Mouse (Mus musculus): ENCODE measurements around the gene Hsd3b7.
"Not testable (repeated sequence)": the region's sequence is repeated elsewhere in the genome, so short reads cannot be mapped to it uniquely, and the experiment has no call there.

Gene Hsd3b7

DNA sequence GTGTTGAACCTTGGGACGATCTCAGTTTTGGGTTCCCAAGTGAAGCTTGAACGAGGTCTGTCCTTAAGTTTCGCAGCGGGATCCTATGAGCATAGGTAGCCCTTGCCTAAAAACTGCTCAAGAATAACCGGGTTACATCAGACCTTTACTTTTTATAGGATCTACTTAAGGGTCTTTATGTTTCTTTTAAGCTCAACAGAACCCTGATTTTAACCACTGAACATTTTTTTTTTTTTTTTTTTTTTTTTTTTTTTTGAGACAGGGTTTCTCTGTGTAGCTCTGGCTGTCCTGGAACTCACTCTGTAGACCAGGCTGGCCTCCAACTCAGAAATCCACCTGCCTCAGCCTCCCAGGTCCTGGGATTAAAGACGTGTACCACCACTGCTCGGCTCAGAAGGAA, 24.6 kb upstream of the Hsd3b7 start:
- not testable (repeated sequence) for DNase-seq (ENCODE audit: low spot score in 2 of 2)

DNA sequence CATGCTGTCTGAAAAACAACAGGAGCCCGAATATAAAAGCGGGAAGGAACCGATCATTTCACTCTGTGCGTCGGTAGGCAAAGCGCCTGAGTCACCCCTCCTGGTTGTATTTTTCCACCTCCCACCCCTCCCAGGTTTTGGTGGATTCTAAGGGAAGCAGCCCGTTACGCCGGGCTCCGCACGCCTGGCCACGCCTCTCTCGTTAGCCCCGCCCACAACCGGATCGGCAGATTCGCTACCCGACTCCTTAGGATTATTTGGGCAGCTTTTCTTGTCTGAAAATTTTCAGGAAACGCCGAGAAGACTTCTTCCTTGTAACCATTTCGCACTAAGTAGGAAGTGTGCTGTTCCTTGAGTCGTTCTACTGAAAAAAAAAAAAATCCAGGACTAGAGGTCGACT, 24.0 kb upstream of the Hsd3b7 start, which contains the start of gene Setd1a:
Setd1a (plus strand) TSS at position 245 of the 400 bp plus-strand sequence.
- DNase-seq (ENCODE audit: low spot score in 2 of 2), result peak; percentile 78 to 86

DNA sequence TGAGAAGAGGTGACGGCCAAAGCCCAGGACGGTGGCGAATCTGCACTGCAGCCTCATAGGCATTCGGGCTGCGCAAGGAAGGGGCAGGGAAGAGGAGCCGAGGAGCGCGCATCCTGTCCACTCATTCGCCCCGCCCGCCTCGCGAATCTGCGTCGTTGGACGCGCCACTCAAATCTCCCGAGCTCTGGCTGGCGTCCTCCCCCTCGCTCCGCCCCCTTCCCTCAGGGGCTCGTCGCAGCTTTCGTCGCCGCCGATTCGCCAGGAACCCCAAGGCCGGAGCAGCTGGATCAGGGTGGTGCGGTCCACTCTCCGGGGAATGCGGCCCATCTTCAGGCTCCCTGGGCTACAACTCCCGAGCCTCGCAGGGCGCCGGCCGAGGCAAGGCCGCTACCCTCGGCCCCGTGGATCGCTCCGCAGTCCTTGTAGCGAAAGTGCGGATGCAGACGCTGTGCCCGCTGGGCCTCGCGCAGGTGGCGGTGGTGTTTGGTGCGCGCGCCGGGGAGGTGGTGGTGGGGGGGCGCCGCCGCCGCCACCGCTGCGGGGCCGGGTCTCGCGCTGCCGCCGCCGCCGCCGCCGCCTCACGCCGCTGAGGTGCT, 23.4 kb upstream of the Hsd3b7 start:
- peak; percentile 91 to 97 for DNase-seq (ENCODE audit: low spot score in 2 of 2)

DNA sequence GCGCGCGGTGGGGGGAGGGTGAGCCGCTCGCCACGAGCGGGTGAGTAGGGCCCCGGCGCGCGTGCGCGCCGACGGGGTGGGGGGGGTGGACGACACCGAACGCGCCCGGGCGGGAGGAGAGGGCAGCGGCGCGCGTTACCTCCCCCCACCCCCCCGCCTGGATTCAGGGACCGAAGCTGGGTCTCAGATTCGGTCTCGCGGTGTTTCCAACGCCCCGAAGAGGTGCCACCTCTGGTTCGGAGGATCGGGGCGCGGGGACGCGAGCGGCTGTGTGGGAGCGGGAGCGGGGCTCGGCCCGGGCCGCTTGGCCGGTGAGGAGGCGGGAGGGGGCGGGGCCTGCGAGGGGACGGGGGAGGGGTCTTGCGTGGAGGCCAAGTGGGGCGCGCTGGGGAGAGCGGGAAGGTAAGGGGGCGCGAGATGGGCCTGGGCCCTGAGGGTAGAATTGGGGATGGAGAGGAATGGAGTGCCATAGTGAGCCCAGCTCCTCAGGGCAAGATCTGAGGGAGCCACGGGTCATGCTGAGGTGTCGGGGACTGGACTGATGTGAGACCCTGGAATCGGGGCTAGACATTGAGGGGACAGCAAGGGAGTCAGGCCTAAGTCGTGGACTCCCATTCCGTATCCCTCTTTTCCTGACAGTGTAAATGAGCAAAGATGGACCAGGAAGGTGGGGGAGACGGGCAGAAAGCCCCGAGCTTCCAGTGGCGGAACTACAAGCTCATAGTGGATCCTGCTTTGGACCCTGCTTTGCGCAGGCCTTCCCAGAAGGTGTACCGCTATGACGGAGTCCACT, 22.7 kb upstream of the Hsd3b7 start:
- DNase-seq (ENCODE audit: low spot score in 2 of 2), result peak in 1 of 2 experiments; percentile 52

DNA sequence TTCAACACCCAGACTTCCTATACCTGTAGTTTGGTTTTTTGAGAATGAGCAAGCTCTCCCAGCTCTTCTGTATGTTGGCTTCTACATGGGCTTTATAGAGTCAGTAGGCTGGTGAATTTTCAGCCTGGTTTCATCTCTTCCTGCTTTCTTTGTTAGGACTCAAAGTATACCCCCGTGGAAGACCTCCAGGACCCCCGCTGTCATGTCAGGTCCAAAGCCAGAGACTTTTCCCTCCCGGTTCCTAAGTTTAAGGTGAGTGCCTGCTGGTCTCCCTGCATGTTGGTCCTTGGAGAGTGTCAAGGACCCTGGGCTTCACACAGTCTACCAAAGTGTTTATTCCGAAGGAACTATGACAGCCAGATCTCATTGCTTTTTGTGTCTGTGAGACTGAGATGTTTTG, 22.1 kb upstream of the Hsd3b7 start:
- DNase-seq (ENCODE audit: low spot score in 2 of 2), result no peak

DNA sequence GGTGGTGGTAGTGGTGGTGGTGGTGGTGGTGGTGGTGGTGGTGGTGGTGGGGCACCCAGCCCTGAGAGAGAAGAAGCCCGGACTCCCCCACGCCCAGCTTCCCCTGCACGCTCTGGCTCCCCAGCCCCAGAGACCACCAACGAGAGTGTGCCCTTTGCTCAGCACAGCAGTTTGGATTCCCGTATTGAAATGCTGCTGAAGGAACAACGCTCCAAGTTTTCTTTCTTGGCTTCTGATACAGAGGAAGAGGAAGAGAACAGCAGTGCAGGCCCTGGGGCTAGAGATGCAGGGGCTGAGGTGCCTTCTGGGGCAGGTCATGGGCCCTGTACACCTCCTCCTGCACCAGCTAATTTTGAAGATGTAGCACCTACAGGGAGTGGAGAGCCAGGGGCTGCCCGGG, 15.1 kb upstream of the Hsd3b7 start, which contains the start of gene Gm49388:
Gm49388 (plus strand) TSS at position 301 of the 400 bp plus-strand sequence.
- no peak for DNase-seq (ENCODE audit: low spot score in 2 of 2)

DNA sequence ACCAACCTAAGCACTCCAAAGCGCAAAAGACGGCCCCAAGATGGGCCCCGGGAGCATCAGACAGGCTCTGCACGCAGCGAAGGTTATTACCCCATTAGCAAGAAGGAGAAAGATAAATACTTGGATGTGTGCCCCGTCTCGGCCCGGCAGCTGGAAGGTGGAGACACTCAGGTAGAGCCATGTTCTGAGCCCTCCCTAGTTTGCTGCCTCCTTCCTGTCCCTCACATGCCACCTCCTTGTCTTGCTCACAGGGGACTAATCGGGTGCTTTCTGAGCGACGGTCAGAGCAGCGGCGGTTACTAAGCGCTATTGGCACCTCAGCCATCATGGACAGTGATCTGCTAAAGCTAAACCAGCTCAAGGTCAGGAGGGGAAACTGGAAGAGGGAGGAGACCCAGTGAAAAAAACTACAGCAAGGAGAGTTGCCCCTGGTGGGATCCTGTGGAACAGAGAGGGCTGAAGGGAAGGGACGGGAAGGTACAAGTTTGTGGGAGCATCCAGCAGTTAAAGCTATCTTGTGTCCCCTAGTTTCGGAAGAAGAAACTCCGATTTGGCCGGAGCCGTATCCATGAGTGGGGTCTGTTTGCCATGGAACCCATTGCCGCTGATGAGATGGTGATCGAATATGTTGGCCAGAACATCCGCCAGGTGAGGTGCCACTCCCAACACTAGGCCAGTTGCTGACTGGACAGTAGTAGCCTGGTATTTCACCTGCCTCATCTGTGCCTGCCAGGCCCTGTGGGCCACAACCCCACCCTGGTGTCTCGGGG, 3.1 kb upstream of the Hsd3b7 start:
- DNase-seq (ENCODE audit: low spot score in 2 of 2), result no peak

DNA sequence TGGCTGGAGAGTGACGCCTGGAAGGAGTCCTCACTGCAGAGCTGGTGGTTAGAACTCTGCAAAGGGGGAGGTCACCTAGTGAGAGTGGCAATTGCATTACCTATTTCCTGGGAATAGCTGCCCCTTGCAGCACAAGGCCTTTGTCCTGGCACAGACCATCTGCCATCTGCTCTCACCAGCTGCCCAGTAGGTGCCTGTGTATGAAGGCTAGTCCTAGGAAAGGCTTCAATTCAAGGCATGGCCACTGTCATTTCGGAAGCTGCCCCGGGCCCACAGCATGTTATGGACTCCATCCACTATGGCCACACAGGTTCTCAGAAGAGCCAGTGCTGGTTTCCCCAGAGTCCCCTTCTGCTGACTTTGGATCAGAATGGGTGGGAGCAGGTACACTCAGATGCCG, 1.8 kb upstream of the Hsd3b7 start:
- DNase-seq (ENCODE audit: low spot score in 2 of 2), result no peak

DNA sequence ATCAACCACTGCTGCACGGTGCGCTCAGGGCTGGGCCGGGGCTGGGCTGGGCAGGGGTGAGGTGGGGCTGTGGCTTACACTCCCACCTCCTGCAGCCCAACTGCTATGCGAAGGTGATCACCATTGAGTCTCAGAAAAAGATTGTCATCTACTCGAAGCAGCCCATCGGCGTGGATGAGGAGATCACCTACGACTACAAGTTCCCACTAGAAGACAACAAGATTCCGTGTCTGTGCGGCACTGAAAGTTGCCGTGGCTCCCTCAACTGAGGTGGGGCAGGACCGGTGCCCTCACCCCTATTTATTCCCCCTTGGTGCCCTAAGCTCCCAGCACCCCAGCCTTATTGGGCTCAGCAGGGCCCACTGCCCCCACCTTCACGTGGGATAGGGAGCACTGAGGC, 1.2 kb upstream of the Hsd3b7 start:
- DNase-seq (ENCODE audit: low spot score in 2 of 2), result no peak

DNA sequence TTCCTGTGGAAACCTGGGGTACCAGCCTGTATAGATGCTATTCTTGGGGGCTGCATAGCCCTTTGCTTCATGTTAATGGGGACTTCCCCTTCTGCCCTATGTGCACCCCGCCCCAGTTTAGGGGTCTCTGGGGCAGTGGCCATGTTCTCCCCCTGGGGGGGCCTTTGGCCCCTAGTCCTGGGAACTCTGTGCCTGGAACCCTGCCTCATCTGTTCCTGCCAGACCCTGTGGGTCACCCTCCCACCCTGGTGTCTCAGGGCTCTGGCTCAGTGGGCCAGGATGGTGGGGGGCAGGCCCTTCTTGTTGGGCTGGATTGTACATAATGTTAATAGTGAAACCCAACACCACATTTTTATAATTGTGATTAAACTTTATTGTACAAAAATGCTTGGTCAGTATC, 666 bp upstream of the Hsd3b7 start:
- DNase-seq (ENCODE audit: low spot score in 2 of 2), result no peak

DNA sequence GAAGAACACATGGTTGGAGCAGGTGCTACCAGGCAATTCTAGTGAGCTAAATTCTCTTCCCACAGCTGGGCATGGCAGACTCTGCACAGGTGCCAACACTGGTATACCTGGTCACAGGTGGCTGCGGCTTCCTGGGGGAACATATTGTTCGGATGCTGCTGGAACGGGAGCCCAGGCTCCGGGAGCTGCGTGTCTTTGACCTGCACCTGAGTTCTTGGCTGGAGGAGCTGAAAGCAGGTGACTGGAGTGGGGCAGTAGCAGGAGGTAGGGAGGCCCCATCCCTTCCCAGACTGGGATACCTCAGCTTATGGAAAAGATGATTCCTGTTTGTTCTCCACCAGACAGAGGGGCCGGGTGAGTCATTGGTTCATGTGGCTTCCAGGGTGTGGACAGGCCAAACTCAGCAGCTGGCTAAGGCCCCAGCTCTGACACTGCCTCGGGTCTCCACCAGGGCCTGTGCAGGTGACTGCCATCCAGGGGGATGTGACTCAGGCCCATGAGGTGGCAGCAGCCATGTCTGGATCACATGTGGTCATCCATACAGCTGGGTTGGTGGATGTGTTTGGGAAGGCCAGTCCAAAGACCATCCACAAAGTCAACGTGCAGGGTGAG, 712 bp downstream of the Hsd3b7 start:
- DNase-seq (ENCODE audit: low spot score in 2 of 2), result peak in 1 of 2 experiments; percentile 42

DNA sequence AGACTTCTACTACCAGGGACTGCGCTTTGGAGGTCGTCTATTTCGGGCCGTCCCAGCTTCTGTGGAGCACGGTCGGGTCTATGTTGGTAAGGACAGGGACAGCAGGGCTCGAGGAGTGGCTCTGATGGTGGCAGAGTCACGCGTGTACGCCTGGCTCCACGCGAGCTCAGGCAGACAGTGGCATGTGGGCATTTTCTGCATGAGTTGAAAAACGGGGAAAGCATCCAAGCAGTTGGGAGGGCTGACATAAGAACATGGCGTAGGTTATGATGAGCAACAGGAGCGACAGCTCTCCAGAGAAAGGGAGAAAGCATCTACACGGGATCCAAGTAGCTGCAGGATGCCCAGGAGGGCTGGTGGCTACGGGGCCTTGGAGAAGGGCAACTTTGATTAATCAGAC, 1.9 kb downstream of the Hsd3b7 start:
- no peak for DNase-seq (ENCODE audit: low spot score in 2 of 2)

DNA sequence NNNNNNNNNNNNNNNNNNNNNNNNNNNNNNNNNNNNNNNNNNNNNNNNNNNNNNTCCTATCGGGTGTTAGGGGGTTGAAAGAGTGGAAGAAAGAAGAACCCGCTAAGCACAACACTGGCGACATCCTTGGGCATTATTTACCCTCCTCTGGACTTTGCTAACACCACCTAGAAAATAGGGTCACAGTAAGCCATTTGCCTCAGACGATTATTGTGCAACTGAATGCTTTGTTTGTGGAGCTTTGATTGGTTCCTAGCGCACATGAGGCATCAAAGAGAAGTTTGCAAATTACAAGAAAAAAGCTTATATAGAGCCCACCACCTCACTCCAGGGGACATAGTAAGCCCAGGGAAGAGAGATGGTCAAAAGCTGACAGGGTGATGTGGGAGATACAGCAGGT, 8.4 kb downstream of the Hsd3b7 start:
- no peak for DNase-seq (ENCODE audit: low spot score in 2 of 2)

DNA sequence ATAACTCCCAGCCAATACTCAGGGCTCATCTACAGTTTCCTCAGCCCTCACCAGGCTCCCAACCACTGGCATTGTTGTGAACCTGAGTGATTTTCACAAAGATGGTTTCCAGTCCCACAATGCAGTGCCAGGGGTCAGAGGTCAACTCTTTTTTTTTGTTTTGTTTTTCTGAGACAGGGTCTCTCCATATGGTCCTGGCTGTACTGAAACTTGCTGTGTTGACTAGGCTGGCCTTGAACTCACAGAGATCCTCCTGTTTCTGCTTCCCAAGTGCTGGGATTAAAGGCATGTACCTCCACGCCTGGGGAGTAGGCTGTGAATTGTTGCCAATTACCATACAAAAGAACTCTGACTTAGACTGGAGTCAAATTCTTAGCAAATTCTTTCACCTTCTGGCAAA, 9.4 kb downstream of the Hsd3b7 start:
- no peak for DNase-seq (ENCODE audit: low spot score in 2 of 2)

DNA sequence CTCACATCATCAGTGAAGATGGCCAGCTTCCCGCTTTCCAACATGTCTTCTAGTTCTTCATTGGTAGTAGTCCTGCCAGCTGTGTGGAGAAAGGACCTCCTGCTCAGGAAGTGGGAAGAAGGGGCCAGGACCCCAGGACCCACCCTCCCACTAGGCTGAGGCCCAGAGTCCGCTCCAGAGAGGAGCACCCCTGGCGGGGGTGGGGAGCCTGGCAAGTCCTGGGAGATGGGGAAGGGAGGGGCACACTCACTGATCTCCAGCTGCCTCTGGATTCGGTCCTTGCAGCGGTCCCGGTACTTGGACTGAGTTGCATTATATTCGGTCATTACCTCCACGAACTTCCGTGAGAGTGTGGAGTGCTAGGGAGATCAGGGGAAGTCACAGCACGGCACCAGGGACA, 10.2 kb downstream of the Hsd3b7 start:
- no peak for DNase-seq (ENCODE audit: low spot score in 2 of 2)

DNA sequence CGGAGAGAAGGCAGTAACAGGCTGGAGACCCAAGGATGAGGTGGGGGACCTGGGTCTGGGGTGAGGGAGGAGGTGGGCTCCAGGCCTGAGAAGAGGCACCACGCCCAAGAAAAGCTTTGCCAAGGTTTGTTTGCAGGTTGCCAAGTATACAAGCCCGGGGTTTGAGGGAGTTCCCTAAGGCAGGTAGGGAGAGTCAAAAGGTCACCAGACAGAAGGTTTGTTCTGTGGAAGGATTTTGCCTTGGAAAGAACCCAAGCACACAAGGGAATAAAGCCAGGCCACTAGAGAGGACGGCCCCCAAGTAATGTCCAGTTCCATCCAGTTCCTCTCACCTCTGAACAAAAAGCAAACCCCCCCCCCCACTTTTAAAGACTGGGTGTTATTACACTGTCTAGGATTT, 10.8 kb downstream of the Hsd3b7 start:
- no peak for DNase-seq (ENCODE audit: low spot score in 2 of 2)

DNA sequence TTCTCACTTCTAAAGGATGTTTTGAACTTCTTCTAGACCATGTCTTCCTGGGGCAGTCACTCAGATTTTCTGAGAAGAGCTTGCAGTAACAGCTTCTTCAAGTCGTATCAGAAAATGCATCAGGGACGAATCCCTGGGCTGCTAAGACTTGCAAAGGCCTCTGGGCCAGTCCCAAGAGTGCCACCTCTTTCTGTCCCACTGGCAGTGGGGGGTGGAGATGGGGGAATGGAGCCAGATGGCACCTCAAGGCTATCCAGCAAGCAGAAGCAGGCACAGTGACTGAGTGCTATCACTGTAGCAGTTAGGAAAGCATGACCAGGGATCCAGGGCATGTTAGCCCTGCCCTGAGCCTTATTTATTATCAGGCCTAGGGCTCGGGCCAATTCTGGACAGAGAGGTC, 11.9 kb downstream of the Hsd3b7 start:
- DNase-seq (ENCODE audit: low spot score in 2 of 2), result no peak

DNA sequence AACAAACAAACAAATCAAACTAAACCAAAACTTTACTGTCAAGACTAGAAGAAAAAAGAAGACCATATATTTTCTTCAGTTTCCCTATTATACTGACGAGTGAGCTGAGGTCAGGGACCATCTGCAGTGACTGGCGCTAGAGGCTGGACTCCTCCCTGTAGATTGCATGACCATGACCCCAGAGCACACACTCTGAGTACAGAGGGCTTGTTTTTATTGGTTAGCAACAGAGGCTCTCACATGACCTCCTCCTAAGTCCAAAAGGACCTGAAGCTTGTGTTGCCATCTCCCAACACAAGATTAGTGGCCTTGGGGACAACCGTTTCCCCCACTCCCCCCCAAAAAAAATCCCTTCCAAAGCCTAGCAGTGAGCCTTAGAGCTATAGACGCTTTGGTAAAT, 13.4 kb downstream of the Hsd3b7 start:
- no peak for DNase-seq (ENCODE audit: low spot score in 2 of 2)

DNA sequence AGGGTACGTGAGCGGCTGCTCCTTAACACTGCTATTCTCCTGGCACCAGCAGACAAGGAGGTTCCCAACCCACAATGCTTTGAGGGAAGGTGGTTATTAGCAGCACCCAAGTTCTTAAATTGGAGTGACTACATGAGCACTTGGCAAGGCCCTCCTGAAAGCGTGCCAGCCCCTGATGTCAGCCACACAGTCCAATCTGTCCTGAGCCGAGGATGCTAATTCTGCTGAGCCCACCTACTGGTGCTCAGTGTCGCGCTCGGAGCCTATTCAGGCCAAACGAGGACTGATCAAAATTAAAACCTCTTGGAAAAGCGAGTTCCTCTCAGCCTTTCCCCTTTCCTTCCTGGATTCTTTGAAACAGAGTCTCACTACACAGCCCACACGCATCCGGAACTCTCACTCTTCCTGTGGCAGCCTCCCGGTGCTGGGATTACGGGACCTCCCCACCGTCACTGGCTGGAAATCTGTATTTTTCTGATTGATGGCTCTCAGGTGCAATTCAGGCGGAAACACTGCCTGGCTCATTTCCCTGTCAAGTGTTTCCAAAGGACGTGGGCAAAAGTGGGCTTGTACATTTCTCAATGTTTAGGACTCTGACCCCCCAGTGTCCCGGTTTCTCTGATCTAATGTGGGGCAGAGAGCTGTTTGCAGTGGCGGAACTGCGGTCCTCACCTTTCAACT, 14.0 kb downstream of the Hsd3b7 start:
- no peak for DNase-seq (ENCODE audit: low spot score in 2 of 2)

DNA sequence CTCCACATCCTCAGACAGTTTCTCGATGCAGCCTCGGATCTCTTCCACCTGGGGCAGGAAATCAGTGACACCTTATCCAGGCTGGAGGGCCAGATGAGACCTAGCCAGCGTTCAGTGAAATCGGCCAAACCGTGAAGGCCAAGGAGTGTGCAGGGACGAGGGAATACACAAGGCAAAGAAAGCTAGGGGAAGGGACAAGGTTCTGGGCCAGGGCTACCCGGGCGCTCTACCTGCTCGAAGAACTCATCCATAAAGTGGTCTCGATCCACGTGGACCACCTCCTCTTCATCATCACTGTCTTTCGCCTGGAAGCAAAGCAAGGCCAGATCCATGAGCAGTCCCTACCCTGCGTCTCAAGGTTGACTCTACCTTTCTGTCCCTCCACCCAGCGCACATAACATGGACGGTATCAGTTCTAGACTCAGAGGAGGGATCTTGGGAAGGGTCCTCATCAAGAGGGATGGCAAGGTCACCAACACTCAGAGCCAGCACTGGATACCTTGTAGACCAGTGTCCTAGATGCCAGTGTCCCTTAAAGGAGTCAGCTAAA, 14.8 kb downstream of the Hsd3b7 start:
- no peak for DNase-seq (ENCODE audit: low spot score in 2 of 2)
